Mouse (Mus musculus): ENCODE measurements around the gene Lmx1a. TPM values are rescaled to one million over a fixed set of nuclear protein-coding genes. Genes with fewer than 3 reads are reported as not detected.
A peak's percentile ranks its signal among the peaks of the same experiment; 100 is the strongest.

Lmx1a gene
- total RNA-seq, 2 experiments from 2014 or later: 0.18 to 0.22 TPM

DNA sequence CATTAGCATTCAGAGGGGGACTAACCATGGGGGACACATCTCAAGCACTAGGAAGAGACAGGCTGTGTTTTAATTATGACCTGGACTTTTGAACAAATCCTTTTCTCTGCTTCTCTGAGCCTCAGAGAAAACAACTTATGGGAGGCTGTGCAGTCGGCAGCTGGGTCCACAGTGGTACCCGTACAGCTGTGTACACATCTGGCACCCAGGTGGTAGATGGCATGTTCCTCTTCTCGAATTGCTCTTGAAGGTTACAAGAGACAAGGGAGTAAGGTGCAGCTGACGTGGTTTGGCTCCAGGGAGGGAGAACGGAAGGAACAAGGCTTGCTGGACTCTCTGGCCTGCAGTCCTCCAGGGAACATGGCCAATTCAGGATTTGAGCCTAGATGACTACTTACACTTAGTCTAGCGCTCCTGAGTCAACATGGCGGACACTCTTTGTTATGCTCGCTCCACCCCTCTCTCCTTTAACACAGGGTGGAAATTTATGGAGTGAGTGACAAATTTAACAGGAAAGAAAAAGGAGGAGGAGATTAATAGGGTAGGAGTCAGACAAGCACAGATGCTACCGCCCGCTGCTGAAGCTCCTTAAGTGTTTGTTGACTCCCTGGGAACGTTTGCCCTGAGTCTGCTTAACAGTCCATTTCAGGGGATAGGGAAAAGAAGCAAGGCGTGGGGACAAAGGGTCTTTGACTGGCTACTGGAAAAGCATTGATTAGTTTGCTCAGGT, 99.8 kb downstream of the Lmx1a start:
- no peak for DNase-seq

DNA sequence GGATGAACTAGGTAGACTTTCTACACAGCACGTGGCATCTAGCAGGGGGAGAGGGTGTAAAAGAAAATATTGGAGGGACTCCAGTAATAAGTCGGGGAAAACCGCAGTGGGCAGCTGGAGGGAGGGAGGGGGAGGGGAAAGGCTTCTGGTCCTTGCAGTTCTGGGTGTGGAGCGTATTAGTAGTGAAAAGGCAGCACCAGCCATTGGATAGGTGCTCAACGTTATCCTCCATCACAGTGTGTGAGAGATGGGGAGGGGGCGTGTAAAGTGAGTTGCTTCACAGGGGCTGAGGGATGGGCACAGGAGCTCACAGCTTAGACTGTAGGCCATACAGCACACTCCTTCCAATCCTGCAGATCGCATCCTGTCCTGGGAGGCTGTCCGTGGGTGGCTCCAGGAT, 100.4 kb downstream of the Lmx1a start:
- no peak for DNase-seq

DNA sequence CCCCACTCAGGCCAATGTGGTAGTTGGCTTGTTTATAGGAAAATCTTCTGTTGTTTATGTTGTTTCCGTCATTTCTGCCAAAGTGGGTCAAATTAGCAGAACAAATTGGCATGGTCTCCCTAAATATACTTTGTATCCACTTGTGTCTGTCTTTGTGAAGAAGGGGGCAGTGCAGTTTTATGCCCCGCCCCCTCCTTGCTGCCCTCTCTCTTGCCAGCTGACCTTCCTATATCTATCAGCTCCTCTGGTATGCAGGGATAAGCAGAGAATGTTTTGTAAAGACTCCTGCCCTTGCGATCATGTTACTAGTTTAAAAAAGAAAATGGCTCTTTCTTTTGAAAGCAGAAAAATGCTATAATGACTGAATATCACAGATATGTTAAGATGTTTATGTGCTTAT, 101.7 kb downstream of the Lmx1a start:
- no peak for DNase-seq

DNA sequence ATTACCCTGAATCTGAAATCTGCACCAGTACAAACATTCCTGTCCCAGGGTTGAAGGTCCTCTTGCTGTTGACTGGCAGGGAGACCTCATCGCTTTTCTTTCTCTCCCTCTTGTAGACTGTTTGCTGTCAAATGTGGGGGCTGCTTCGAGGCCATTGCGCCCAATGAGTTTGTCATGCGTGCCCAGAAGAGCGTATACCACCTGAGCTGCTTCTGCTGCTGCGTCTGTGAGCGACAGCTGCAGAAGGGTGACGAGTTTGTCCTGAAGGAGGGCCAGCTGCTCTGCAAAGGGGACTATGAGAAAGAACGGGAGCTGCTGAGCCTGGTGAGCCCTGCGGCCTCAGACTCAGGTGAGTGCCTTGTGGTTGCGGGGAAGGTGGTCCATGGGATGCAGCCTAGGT, 102.2 kb downstream of the Lmx1a start:
- DNase-seq: no peak

DNA sequence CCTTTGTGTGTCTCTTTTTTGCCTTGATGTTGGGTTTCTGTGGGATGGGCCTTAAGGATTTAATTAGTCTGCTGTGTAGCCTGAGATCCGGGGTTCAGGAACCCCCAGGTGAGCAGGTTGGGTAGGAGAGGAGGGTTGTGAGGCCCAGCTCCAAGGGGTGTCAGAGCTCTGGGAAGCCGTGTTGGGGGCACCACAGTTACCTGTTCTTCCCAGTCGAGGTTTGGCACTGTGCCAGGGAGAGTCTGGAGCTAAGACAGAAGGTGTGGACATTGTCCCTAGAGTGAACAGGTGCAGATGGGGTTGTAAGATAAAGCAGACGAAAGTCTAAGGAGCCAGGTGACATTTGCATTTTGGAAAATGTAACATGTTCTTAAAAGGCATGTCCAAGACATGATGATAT, 112.9 kb downstream of the Lmx1a start:
- no peak for DNase-seq

DNA sequence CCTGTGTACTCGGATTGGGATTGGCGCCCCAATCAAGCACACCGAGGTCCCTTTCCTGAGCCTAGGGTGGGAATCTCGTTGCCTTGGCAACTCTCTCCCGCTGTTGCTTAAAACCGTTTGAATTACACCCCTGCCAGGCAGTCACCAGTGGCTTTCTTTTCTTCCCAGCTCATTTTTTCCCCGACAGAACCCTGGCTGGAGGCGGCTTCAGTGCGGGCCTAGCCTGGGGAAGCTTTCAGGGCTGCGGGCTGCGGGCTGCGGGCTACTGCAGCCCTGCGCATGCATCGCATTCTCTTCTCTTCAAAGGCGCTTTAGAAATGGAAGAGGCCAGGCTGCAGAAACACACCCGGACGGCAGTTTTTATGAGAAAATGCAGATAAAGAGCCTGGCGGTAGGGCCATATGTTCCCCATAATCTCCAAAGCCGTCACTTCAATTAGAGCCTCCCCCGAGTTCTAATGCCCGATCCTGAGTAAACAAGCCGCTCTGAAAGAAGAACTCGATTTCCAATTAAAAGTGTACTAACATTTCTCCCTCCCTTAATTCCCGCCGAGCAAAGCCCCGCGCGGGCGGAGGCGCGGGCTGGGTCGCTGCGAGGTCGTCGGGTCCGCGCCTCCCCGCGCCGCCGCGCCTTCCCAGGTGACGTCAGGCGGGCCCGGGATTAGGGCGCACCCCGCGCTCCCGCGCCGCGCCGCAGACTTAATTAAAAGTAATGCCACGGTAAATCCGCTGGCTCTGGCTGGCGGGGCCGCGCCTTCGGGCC, 113.7 kb downstream of the Lmx1a start:
- DNase-seq: peak; percentile 23 to 29

DNA sequence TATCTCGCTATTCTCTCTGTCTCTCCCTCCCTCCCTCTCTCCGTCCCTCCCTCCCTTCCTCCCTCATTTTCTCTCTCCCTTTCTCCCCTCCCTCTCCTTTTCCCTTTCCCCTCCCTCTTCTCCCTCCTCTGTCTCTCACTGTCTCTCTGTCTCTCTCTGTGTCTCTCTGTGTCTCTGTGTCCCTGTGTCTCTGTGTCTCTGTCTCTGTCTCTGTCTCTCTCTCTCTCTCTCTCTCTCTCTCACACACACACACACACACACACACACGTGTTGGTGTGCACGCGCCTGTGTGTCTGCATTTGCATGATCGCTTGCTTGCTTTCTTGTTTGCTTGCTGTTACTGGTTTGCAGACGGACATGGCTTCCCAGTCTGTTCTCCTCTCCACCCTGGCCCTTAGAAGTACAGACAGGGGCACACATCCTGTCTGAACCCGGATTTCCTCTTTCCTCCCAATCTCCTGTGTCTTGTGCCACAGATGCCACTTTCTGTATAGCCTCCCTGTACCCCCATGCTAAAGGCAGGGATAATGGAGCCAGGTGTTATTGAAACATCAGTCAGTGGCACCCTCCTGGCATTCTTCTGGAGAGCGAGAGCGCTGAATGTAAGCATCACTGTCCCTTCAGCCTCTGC, 114.4 kb downstream of the Lmx1a start:
- DNase-seq: no peak

DNA sequence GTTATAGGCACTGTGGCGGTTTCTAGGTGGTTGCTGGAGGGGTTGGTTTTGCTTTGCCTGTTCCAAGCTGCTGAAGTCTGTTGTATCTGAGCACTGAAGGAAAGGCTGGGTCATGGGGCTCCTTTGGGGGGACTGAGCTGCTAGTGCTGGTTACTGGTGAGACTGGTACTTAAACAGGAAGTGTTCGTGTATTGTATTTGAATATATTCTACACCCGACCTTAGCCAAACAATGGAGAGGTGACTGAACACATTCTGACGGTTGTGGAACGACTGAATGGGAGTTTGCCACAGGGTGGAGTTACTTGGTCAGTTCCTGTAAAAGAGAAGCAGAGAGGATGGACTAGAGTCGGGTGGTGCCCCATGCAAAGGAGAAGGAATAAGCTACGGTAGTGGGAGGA, 115.8 kb downstream of the Lmx1a start:
- no peak for DNase-seq

DNA sequence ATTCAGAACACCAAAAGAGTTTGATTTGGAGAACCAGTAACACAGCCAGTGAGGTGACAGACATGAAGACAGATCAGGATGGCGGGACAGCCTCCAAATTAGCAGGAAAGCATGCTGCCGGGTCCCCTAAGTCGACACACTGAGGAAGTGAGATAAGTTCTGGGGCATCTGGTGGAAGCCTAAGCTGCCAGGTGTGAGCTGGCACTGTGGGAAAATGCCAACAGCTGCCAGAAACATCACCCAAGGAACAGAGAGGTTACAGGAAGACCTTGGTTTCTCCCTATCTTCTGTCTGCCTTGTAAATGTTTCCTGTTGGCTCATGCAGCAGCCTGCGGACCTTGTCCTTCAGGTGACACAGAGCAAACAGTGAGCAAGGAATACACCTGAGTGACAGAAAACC, 122.1 kb downstream of the Lmx1a start:
- DNase-seq: no peak

DNA sequence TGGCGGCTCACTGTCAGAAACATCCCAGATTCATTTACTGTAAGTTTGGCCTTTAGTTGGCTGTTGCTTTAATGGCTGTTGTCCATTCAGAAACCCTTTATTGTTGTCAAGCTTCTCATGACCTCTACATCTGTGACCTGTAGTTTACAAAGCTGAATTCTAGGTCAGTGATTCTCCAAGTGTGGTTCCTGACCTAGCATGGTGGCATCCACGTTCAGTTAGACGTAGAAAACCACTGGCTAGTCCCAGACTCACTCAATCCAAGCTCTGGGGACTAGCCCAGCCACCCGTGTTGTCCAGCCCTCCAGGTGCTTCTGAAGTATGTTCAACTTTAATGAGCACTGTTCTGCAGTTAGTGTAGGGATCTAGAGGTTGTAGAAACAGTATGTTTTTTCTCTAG, 126.1 kb downstream of the Lmx1a start:
- no peak for DNase-seq

DNA sequence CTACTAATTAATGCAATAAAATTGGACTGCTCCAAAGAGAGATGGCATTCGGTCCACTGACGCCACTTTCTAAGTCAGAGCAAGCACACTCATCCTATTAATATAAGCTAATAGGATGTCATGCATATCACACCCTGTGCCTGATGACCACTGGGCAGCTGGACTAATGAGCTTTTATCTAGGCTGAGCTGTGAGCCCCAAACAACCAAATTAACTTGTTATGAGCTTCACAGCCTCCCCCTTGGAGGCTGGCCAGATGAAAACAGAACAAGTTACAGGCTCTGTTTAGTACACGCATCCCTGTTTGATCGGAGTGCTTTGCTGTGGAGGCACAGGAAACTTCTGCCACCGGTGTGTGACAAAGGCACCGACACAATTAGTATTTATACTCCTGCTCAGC, 128.0 kb downstream of the Lmx1a start:
- DNase-seq: no peak

DNA sequence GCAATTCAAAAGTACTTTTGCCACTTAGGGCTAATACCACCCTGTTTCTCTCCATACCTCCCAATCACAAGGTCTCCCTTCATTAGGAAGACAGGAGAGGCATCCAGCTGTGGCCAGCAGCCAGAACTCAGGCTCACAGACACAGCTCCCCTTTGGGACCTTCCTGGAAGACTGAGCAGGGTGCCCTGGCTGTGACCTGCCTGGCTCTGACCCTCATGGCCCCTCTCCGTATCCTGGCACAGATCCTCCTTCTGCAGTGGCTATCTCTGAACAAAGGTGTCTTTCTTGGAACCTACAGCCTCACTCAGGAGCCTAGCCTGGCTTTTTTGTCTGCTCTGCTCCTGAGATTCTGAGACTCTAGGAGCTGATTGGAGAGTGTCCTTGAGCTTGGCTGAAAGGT, 128.6 kb downstream of the Lmx1a start:
- DNase-seq: no peak

DNA sequence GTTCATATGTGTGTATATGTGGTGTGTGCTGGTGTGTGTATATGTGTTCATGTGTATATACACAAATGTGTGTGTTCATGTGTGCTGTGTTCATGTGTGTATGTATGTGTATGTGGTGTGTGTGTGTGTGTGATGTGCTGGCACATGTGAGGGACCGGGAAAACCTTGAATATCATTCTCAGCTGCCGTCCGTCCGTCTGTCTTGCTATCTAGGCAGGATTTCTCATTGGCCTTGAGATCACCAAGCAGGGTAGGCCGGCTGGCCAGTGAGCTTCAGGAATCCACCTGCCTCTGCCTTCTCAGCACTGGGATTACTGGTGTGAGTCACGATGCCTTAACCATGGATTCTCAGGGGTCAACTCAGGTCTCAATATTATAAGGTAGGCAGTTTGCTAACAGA, 131.0 kb downstream of the Lmx1a start:
- no peak for DNase-seq

DNA sequence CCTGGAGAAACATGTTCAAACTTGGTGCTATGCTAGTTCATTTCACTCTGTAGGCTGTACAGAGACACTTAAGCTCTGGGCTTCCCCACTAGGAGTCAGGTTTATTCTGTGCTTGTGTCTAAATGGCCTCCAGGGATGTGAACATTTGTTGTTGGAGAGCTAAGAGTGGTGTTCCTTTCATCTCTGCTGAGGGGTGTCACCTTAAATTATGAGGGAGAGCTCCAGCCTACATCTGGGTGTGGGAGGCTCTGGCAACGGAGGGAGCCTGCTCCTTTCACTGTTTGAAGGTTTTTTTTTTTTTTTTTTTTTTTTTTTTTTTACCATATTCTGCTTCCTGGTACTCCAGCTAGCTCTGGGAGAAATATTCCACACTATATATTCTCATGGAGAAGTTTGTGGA, 132.1 kb downstream of the Lmx1a start:
- DNase-seq: no peak

DNA sequence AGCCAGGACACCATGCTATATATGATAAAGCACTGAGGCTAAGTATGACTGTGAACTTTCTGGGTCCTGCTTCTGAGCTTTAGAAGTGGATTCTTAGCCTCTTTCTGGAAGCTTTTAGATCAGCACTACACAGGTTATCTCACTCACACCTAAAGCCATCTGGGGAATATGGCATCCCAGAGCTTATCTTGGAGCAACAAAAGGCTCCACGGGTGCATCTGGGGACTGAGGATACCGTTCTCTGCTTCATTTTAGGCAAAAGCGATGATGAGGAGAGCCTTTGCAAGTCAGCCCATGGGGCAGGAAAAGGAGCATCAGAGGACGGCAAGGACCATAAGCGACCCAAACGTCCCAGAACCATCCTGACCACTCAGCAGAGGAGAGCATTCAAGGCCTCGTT, 141.3 kb downstream of the Lmx1a start:
- DNase-seq: no peak

DNA sequence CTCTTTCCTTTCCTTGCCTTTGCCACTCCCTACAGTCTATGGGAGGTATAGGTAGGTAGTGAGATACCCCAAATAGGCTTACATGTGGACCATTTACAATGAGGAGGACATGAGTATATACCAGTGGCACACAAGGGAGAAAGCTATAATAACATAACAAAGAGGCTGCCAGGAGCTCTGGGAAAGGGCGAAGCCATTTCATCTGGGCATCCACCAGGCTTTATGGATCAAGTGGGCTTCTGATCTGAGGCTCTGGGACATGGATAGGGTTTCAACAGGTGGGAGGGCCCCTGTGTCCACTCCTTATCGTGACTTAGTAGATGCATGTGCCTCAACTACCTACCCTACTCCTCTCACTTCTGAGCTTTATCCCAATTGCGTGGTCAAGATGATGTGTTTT, 142.6 kb downstream of the Lmx1a start:
- DNase-seq: no peak

DNA sequence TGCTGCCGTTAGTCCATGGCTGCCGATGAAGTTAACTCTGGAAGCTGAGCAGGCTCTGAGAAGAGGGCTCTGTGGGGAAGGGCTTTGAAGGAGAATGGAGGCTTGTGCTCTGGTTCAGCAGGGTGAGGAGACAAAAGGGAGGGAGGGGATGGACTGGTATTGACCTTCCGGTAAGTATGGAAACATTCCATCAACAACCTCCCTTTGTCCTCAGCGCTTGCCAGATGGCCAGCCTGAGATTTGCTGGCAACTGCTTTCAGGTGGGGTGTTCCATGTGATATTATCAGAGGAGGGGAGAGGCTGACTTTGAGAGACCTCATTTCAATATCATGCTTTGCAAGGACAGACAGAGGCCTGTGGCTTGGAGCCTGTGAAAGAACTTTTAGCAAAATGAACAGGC, 165.8 kb downstream of the Lmx1a start:
- no peak for DNase-seq

DNA sequence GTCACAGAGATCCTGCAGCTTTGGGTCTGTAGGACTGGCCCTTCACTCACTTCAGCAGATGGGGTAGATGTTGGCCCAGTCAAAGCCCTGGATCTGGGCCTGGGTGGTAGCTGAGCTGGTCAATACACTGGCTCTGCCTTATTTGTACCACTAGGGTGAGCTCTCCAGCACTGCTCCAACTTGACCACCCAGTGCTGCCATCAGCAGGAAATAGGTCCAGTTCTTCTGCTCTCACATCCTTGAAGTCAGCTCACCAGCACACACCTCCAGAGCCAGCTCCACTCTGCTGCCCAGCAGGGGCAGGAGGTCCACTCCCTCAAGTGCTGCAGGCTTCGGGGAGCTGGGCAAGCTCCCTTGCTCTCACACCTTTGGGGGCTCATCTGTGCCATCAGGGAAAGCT, 183.0 kb downstream of the Lmx1a start:
- DNase-seq: no peak

DNA sequence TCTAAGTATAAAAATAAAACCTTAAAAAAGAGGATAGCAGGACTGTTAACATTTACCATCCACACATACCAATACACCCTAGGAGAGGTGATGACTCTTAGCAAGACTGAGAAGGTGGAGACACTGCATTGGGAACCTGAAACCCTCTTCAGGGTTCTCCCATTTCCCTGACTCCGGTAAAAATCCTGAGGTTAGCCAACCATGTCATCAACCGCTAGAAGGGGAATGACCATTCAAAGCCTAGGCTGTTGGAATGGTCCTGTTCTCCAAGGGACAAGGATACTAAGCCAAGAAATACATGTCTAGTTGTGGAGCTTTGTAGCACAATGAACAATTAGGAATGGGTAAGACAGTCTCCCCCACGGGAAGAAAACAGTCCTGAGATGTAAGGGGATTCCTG, 185.1 kb downstream of the Lmx1a start:
- DNase-seq: no peak

DNA sequence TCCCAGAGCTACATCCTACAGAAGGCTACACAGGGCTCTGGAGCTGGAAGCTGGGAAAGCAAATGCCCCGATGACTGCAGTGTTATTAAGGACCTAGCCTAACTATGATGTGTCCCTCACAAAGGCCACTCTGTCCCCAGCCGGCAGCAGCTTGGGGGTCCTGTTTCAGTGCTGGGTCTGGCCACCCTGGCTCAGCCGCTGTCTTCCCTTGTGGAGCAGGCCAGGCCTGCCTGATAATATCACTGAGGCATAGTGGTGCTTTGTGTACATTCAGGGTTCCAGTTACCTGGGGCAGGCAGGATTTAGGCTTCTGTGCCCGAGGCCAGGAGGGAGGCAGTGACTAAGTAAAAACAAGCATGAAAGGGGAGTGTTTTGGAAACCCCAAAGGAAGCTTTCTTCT, 188.9 kb downstream of the Lmx1a start:
- DNase-seq: no peak

DNA sequence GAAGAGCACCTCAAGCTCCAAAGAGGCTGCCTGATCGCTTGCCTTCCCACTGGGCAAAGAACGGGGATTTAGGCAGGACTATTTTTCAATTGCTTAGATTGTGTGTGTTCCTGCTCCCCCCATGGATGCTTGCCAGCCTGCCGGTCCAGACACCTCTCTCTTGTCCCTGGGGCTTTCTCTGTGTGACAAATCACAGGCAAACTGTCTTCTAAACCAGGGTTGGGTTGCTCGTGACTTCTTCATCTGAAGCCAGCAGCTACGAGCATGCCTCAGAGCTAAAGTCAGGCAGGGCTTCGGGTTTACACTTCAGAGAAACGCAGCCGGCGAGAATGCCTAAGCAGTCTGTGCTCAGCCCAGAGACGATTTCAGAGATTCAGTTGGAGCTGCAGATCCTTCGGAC, 189.3 kb downstream of the Lmx1a start:
- DNase-seq: no peak

DNA sequence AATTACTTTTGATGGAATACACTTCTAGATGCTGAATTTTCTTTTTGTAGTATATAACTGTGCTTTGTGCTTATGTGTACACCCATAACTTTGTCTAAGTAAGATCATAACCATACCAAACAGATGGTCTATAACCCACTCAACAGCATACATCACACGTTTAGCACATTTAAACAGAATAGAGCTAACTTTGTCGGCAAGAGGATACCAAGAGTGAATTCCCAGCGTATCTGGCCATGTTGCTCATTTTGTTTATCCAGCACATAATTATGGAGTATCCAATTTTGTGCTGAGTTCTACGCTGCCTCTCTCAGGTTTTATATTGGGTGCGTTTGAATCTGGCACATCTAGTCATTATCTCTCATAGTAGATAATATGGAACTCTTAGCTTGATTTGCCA, 196.7 kb downstream of the Lmx1a start:
- no peak for DNase-seq

DNA sequence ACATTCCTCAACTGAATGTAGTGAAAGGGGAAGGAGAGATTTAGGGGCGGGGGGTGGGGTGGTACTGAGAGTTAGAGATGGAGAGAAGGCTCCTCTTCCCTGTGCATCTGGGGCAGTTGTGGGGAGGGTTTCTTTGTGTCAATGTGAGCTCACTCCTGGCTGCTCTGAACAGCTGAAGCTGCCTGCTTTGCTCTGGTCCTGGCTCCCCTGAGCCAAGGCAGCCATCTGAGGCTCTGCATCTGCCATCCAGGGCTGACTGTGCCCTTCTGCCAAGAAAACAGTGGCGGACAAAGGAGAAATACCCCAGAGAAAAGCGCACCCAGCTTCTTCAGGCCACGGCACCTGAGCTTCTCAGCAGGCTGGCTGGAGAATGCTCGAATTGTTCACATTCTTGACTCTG, 199.1 kb downstream of the Lmx1a start:
- no peak for DNase-seq

DNA sequence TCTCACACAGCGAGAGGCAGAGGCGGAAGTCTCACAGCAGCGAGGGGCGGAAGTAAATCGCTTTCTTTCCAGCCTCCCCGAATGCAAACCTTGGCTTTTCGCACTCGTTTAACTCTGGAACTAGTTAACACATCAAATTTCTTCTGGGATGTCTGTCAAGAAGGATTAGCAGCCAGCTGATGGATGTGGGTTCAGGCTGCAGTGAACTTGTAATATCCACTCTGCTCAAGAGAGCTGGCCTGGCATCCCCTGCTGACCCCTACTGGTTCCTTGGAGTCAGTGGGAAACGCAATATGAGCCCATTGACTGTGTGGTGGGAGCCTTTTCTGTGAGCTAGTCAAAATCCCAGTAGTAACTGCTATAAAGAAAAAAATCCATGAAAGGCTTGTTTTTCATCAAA, 199.8 kb downstream of the Lmx1a start:
- no peak for DNase-seq

Measured in layer of hippocampus, postnatal 36 days (tissue).